Mouse (Mus musculus) layer of hippocampus, postnatal 14 days (tissue): ENCODE results near the gene Foxk1. TPM values are rescaled to one million over a fixed set of nuclear protein-coding genes. Genes with fewer than 3 reads are reported as not detected.

Experiments
- DNase-seq, 2 experiments: peaks; one replicate each; pipeline ENCODE4 v3.0.0; 2021 to 2022; ENCODE audit warnings: low spot score in 2 of 2, mixed read lengths in 1 of 2
- total RNA-seq, 2 experiments: library from RNA; stranded (reverse); gene quantifications; 2 replicates each; pipeline ENCODE4 v1.2.3; 2021

The Foxk1 gene
- total RNA-seq, 2 experiments from 2014 or later = 37.9 to 39.7 TPM

- DNase-seq = no peak
Measured at GRCm38 (mm10) chr5:142417104-142417503, 15.8 kb downstream of the Foxk1 start.

- no peak for DNase-seq
Measured at GRCm38 (mm10) chr5:142417876-142418275, 16.6 kb downstream of the Foxk1 start.

DNA sequence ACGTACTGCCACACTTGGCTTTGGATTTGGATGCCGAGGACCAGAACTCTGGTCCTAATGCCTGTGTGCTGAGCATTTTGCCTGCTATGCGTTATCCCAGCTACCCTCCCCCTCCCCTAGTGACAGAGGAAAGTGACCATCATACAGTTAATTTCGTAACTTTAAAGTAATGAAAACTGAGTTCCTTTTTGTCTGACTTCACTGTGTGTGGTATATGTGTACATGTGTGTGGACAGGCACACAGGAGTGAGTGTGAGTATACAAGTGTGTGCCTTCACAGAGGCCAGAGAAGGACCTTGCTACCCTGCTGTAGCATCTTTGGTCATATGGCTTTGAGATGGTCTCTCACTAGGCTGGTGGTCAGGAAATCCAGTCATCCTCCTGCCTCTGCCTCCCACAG, 17.1 kb downstream of the Foxk1 start:
- no peak for DNase-seq

DNA sequence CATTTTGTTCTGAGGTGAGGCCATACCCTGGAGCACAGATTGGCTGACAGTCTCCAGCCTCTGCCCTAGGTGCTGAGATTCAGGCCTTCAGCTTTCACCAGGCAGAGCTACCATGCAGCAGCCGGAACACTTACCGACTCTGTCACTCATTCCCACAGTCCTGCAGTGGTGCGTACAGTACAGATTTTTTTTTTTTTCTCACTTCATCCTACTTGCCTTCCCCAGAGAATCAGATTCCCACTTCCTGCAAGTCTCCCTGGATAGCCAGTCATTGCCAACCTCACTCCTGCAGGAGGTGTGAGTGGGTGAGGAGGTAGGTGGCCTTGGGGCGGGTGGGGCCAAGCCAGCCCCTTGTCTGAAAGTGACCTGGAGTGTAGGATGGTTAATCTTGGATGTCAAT, 19.0 kb downstream of the Foxk1 start:
- no peak for DNase-seq

DNA sequence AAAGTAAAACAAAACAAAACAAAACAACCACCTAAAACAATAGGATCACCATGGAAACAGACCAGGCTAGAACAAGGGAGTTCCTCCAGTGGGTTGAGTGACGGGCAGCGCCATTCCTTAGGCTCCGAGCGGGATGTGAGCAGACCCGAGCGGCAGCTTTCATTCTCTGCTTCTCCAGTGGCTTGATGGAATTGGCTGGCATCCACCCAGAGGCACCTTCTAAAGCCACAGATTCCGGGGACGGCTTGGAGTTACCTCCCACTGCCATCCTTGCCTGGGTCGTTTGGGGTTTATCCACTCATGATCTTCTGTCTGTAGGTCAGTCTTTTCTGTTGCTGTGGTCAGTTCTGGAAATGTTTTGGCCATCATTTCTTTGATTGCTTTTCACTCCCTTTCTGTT, 19.6 kb downstream of the Foxk1 start:
- no peak for DNase-seq

- no peak for DNase-seq
Measured at GRCm38 (mm10) chr5:142421886-142422285, 20.6 kb downstream of the Foxk1 start.

GRCm38 (mm10) chr5:142423141-142423540, 21.8 kb downstream of the Foxk1 start:
- no peak for DNase-seq

- DNase-seq = no peak
Measured at GRCm38 (mm10) chr5:142423701-142424100, 22.4 kb downstream of the Foxk1 start.

- DNase-seq = no peak
Measured at GRCm38 (mm10) chr5:142424627-142425349, 23.5 kb downstream of the Foxk1 start.

- DNase-seq = no peak
Measured at GRCm38 (mm10) chr5:142426476-142426875, 25.2 kb downstream of the Foxk1 start.

- no peak for DNase-seq
Measured at GRCm38 (mm10) chr5:142427876-142428275, 26.6 kb downstream of the Foxk1 start.

GRCm38 (mm10) chr5:142428691-142429090, 27.4 kb downstream of the Foxk1 start:
- no peak for DNase-seq

- no peak for DNase-seq
Measured at GRCm38 (mm10) chr5:142431029-142431428, 29.7 kb downstream of the Foxk1 start.

DNA sequence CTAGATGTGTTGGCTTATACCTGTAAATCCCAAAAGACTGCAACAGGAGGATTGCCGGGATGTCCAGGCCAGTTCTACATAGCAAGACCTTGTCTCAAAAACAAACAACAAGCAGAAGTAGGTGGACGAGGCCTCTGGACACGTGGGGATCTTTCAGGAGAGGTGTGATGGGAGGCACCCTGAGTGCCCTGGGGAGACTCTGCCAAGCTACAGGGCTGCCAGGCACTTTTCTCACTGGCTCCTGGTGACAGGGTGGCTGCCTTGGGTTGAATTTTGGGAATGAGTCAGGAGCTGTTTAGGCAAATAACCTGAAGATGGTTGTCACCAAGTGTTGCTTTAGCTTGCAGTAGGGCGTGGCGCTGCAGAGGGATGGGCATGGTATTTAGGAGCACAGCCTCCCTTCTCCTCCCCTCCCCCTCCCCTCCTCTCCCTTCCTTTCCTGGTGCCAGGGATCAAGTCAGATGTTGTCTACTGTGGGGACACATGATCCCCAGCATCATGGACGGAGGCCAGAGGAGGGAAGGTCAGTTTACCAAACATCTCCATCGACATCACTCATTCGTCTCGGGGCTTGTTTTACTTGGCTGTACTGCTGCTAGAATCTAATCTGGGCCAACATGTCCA, 30.6 kb downstream of the Foxk1 start:
- DNase-seq = no peak

- DNase-seq = no peak
Measured at GRCm38 (mm10) chr5:142432695-142433094, 31.4 kb downstream of the Foxk1 start.

GRCm38 (mm10) chr5:142434052-142434451, 32.8 kb downstream of the Foxk1 start:
- peak in 1 of 2 experiments; percentile 51 for DNase-seq

DNA sequence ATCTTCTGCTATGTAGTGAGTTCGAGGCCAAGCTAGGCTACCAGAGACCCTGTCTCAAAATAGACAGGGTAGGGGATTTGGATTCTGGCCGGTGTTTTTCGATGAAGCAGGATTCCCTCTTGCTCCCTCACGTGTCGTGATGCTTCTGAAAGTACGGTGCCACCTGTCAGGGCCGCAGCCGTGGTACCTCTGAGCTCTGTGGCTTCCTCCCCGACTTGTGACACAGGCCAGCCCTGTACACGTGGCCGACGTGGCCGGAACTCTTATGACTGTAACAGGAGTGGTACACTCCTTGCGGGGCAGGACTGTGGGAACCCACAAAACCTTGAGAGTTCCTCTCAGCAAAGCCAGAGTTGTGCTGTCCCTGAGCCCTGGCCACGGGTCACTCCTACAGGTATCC, 34.4 kb downstream of the Foxk1 start:
- no peak for DNase-seq

DNA sequence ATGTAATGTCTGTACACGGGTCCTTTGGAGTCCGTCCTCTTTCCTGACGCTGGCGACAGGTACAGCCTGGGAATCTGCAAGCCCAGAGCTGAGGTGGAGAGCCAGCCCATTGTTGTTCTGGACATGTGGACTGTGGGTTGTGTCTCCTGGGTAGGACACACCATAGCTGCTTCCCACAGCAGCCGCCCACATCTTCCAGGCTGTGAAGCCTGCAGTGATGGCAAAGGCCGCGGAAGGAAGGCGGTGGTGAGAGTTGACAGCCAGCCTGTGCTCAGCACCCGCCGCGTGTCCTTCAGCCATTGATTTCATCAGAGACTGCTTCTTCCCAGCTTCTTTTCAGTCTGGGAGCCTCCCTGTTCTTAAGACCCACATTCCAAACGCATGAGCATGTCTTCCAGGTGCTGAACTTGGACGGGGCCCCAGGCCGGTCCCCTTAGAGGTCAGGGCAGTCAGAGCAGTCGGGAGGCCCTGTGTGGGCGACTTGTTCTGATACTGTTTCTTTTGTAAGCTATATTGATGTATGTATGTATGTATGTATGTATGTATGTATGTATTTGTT, 37.2 kb downstream of the Foxk1 start:
- no peak for DNase-seq

- DNase-seq = no peak
Measured at GRCm38 (mm10) chr5:142439911-142440432, 38.7 kb downstream of the Foxk1 start.

DNA sequence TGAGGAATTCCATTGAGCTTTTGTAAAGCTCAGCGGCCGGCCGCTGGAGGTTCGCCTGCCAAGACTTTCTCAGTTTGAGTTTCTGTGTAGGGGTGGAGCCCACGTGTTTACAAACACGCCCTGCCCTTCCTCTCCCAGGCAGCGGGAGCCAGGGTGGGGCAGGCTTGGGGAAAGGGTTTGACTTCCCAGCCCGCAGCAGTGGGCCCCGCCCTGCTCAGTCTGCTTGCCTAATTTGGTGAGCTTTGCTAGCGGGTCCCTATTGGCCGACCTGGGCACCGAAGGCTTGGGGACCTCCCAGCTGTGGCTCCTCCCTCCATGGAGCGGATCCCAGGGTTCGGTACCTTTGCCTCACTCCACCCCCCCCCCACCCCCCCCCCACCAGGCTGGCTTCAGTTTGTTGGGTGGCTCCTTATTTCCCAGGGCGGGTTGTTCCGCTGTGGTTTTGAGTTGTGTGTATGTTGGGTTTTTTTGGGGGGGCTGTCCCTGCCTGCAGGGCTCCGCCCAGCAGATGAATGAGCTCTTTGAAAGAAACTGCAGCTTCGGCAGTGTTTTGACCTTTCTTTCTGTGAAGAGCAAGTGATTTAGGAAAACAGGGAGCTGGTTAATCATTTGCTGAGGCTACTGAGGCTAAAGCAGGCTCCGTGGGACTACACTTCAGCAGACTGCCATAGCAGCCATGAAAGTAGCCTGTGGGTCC, 39.3 kb downstream of the Foxk1 start:
- peak in 1 of 2 experiments; percentile 60 for DNase-seq

DNA sequence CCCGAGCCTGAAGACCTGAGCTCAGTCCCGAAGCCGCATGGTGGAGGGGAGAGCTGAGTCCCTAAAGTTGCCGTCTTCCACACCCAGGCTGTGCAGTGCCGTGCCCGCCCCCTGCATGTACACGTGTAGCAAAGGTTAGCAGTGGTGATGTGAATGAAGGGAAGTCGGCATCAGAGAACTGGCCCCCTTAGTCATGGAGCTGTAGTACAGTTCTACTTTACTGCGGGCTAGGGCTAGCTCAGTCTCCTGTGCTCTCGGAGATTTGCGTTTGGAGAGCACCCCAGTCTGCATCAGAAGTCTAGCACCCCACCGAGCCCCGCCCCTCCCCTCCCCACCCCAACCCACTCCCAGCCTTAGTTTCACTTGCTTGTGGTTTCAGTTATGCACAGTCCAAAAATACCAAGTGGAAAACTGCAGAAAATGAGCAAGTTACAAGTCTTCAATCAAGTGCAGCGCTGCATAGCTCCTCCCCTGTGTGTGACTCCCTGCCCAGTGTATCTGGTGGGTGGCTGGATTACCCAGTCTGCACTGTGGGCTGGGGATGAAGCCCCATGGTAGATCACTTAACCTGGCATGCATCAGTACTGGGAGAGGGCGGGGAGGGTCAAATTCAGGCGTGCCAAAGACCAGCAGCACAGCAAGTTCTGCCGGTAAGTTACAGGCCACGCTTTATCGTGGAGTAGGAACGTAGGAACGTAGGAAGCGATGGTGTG, 40.2 kb downstream of the Foxk1 start:
- no peak for DNase-seq
